Mouse (Mus musculus) liver, embryonic 13.5 days (tissue): ENCODE data around the gene Mapk9. TPM values are rescaled to one million over a fixed set of nuclear protein-coding genes. Genes with fewer than 3 reads are reported as not detected.
A peak's percentile ranks its signal among the peaks of the same experiment; 100 is the strongest.

Experiments
- ATAC-seq: fragments of 200-750 bp; cut with Nextera tagmentation; 2 replicates; pipeline ENCODE4 v1.8.0; 2017; ENCODE audit warnings: low read depth, mild to moderate bottlenecking, moderate number of reproducible peaks, moderate library complexity
- DNase-seq: peaks from one replicate; pipeline ENCODE4 v3.0.0; 2022
- H3K27ac ChIP-seq: fragments of 300-500 bp; sonication (generic); 2 replicates; pipeline ENCODE4 v1.5.1; 2015; ENCODE audit warnings: moderate library complexity, mild to moderate bottlenecking, inconsistent platforms
- H3K27me3 ChIP-seq: fragments of 300-500 bp; sonication (generic); 2 replicates; pipeline ENCODE4 v1.6.1; 2015; ENCODE audit warnings: mild to moderate bottlenecking, inconsistent platforms
- H3K36me3 ChIP-seq: fragments of 300-500 bp; sonication (generic); 2 replicates; pipeline ENCODE4 v1.6.1; 2015; ENCODE audit warnings: mild to moderate bottlenecking, inconsistent platforms
- H3K4me1 ChIP-seq: fragments of 300-500 bp; sonication (generic); replicated peaks from 2 replicates; pipeline ENCODE4 v1.6.1; 2015; ENCODE audit warnings: inconsistent platforms
- H3K4me2 ChIP-seq: fragments of 300-500 bp; sonication (generic); 2 replicates; pipeline ENCODE4 v1.6.1; 2015; ENCODE audit warnings: inconsistent platforms, mild to moderate bottlenecking, moderate library complexity
- H3K4me3 ChIP-seq: fragments of 300-500 bp; sonication (generic); replicated peaks from 2 replicates; pipeline ENCODE4 v1.5.1; 2015; ENCODE audit warnings: mild to moderate bottlenecking, inconsistent platforms
- H3K9ac ChIP-seq: fragments of 300-500 bp; sonication (generic); 2 replicates; pipeline ENCODE4 v1.6.1; 2015; ENCODE audit warnings: mild to moderate bottlenecking, inconsistent platforms
- H3K9me3 ChIP-seq: fragments of 300-500 bp; sonication (generic); replicated peaks from 2 replicates; pipeline ENCODE4 v1.6.1; 2016; ENCODE audit warnings: inconsistent platforms
- WGBS: fragments of 180-500 bp; shearing (Covaris S2); methylation state at CpG from one replicate; pipeline ENCODE4 v1.1.7; 2015; ENCODE audit not compliant: insufficient replicate concordance; 5-methylcytosine and 5-hydroxymethylcytosine counted together
- polyA plus RNA-seq: library from polyadenylated mRNA; unstranded; fragments of >200 nt; fragmentation: Nextera tagmentation; extraction: Ambion mirVana; gene quantifications from 2 replicates; pipeline ENCODE4 v1.2.1, GENCODE M21; 2015

Gene Mapk9
- polyA plus RNA-seq, 1 experiment from 2014 or later: 21.6 TPM

GRCm38 (mm10) chr11:49863926-49864325, 17.4 kb downstream of the Mapk9 start:
- peaks cover 35% of the 10 kb centered on the region for H3K36me3 ChIP-seq
- ATAC-seq: peak; percentile 87
- H3K27me3 ChIP-seq: no peaks in the 10 kb centered on the region
- peaks cover 48% of the 10 kb centered on the region for H3K4me1 ChIP-seq
- H3K9ac ChIP-seq: no peak overlapping the region
- no peaks in the 10 kb centered on the region for H3K9me3 ChIP-seq
- H3K4me2 ChIP-seq: no peak overlapping the region
- DNase-seq: peak; percentile 33
- H3K4me3 ChIP-seq: no peak overlapping the region
- H3K27ac ChIP-seq: peak overlapping the region; percentile 50

- ATAC-seq (no peak), DNase-seq (no peak)
- 77% methylated on average over 5 of the region's 5 CpGs for WGBS
- no peak overlapping the region for H3K4me3 ChIP-seq
- no peak overlapping the region for H3K9ac ChIP-seq
- H3K9me3 ChIP-seq: no peaks in the 10 kb centered on the region
- H3K27me3 ChIP-seq: no peaks in the 10 kb centered on the region
- H3K4me2 ChIP-seq: no peak overlapping the region
- H3K4me1 ChIP-seq: peaks cover 29% of the 10 kb centered on the region
- no peak overlapping the region for H3K27ac ChIP-seq
- H3K36me3 ChIP-seq: peaks cover 54% of the 10 kb centered on the region
Measured at GRCm38 (mm10) chr11:49867320-49867719, 20.8 kb downstream of the Mapk9 start.

GRCm38 (mm10) chr11:49869762-49870161, 23.2 kb downstream of the Mapk9 start:
- H3K9ac ChIP-seq: no peak overlapping the region
- H3K9me3 ChIP-seq: no peaks in the 10 kb centered on the region
- H3K4me3 ChIP-seq: no peak overlapping the region
- H3K4me2 ChIP-seq: no peak overlapping the region
- no peaks in the 10 kb centered on the region for H3K27me3 ChIP-seq
- H3K27ac ChIP-seq: no peak overlapping the region
- H3K4me1 ChIP-seq: peaks cover 26% of the 10 kb centered on the region
- H3K36me3 ChIP-seq: peaks cover 62% of the 10 kb centered on the region
- DNase-seq (peak; percentile 31), ATAC-seq (no peak)

GRCm38 (mm10) chr11:49871914-49872313, 25.4 kb downstream of the Mapk9 start:
- H3K4me2 ChIP-seq: no peak overlapping the region
- no peak overlapping the region for H3K9ac ChIP-seq
- DNase-seq: peak; percentile 48
- H3K27me3 ChIP-seq: no peaks in the 10 kb centered on the region
- ATAC-seq: no peak
- 55% methylated on average over 6 of the region's 6 CpGs for WGBS
- peaks cover 22% of the 10 kb centered on the region for H3K4me1 ChIP-seq
- peak overlapping the region; percentile 82 for H3K27ac ChIP-seq
- H3K4me3 ChIP-seq: no peak overlapping the region
- H3K9me3 ChIP-seq: no peaks in the 10 kb centered on the region
- peaks cover 68% of the 10 kb centered on the region for H3K36me3 ChIP-seq

GRCm38 (mm10) chr11:49872779-49873178, 26.2 kb downstream of the Mapk9 start:
- DNase-seq: peak; percentile 69

GRCm38 (mm10) chr11:49876948-49877817, 30.6 kb downstream of the Mapk9 start:
- H3K27me3 ChIP-seq: no peaks in the 10 kb centered on the region
- no peaks in the 10 kb centered on the region for H3K9me3 ChIP-seq
- DNase-seq (no peak), ATAC-seq (no peak)
- no peak overlapping the region for H3K9ac ChIP-seq
- WGBS: 81% methylated on average over 8 of the region's 8 CpGs
- peaks cover 17% of the 10 kb centered on the region for H3K4me1 ChIP-seq
- no peak overlapping the region for H3K4me2 ChIP-seq
- peaks cover 67% of the 10 kb centered on the region for H3K36me3 ChIP-seq
- H3K27ac ChIP-seq: no peak overlapping the region
- no peak overlapping the region for H3K4me3 ChIP-seq

More at GRCm38 (mm10) chr11:49872779-49873178, 26.2 kb downstream of the Mapk9 start:
- no peaks in the 10 kb centered on the region for H3K27me3 ChIP-seq
- peaks cover 22% of the 10 kb centered on the region for H3K4me1 ChIP-seq
- 43% methylated on average over 6 of the region's 6 CpGs for WGBS
- H3K27ac ChIP-seq: peak overlapping the region; percentile 82
- H3K36me3 ChIP-seq: peaks cover 66% of the 10 kb centered on the region
- peak overlapping the region; percentile 54 for H3K9ac ChIP-seq
- H3K4me3 ChIP-seq: no peak overlapping the region
- no peaks in the 10 kb centered on the region for H3K9me3 ChIP-seq
- peak overlapping the region; percentile 23 for H3K4me2 ChIP-seq
- peak; percentile 90 for ATAC-seq

GRCm38 (mm10) chr11:49879950-49880642, 33.5 kb downstream of the Mapk9 start:
- Histone ChIP-seq H3K9me3 (no peaks in the 10 kb centered on the region), H3K4me3 (no peak overlapping the region), H3K4me1 (no peaks in the 10 kb centered on the region), H3K4me2 (no peak overlapping the region), H3K36me3 (peaks cover 62% of the 10 kb centered on the region), H3K27me3 (no peaks in the 10 kb centered on the region), H3K9ac (no peak overlapping the region), H3K27ac (no peak overlapping the region)
- ATAC-seq (no peak), DNase-seq (no peak)
- 83% methylated on average over 3 of the region's 3 CpGs for WGBS

- H3K4me3 ChIP-seq: no peak overlapping the region
- H3K4me2 ChIP-seq: no peak overlapping the region
- H3K9ac ChIP-seq: no peak overlapping the region
- no peaks in the 10 kb centered on the region for H3K9me3 ChIP-seq
- DNase-seq (no peak), ATAC-seq (no peak)
- H3K36me3 ChIP-seq: peaks cover 55% of the 10 kb centered on the region
- H3K27ac ChIP-seq: no peak overlapping the region
- no peaks in the 10 kb centered on the region for H3K4me1 ChIP-seq
- 78% methylated on average over 3 of the region's 3 CpGs for WGBS
- no peaks in the 10 kb centered on the region for H3K27me3 ChIP-seq
Measured at GRCm38 (mm10) chr11:49883394-49883793, 36.8 kb downstream of the Mapk9 start.

GRCm38 (mm10) chr11:49888469-49888868, 41.9 kb downstream of the Mapk9 start:
- H3K36me3 ChIP-seq: peaks cover 31% of the 10 kb centered on the region
- H3K9me3 ChIP-seq: no peaks in the 10 kb centered on the region
- no peak overlapping the region for H3K4me3 ChIP-seq
- no peak overlapping the region for H3K9ac ChIP-seq
- no peak overlapping the region for H3K27ac ChIP-seq
- DNase-seq: no peak
- no peak for ATAC-seq
- peaks cover 4% of the 10 kb centered on the region; the same call in 1 of the 2 replicates for H3K4me1 ChIP-seq
- no peak overlapping the region for H3K4me2 ChIP-seq
- WGBS: 74% methylated on average over 5 of the region's 5 CpGs
- H3K27me3 ChIP-seq: no peaks in the 10 kb centered on the region

- WGBS: 56% methylated on average over 5 of the region's 5 CpGs
- ATAC-seq (no peak), DNase-seq (no peak)
- Histone ChIP-seq H3K27ac (no peak overlapping the region), H3K4me3 (no peak overlapping the region), H3K9ac (no peak overlapping the region), H3K4me1 (peaks cover 4% of the 10 kb centered on the region; the same call in 1 of the 2 replicates), H3K27me3 (peaks cover 6% of the 10 kb centered on the region), H3K9me3 (no peaks in the 10 kb centered on the region), H3K36me3 (peaks cover 15% of the 10 kb centered on the region), H3K4me2 (no peak overlapping the region)
Measured at GRCm38 (mm10) chr11:49891993-49892392, 45.4 kb downstream of the Mapk9 start.

GRCm38 (mm10) chr11:49893806-49894205, 47.3 kb downstream of the Mapk9 start:
- H3K4me3 ChIP-seq: no peak overlapping the region
- ATAC-seq (no peak), DNase-seq (no peak)
- H3K27me3 ChIP-seq: peaks cover 16% of the 10 kb centered on the region
- peaks cover 4% of the 10 kb centered on the region; the same call in 1 of the 2 replicates for H3K4me1 ChIP-seq
- H3K9ac ChIP-seq: no peak overlapping the region
- H3K36me3 ChIP-seq: peaks cover 4% of the 10 kb centered on the region; the same call in 1 of the 2 replicates
- no peaks in the 10 kb centered on the region for H3K9me3 ChIP-seq
- H3K4me2 ChIP-seq: no peak overlapping the region
- H3K27ac ChIP-seq: no peak overlapping the region
- 64% methylated on average over 11 of the region's 11 CpGs for WGBS
